Mouse (Mus musculus) A20 (cell line): ENCODE data around the gene Cd9.

ENCODE experiments used
- DNase-seq: peaks from one replicate; pipeline ENCODE4 v3.0.0-alpha.2; 2011; ENCODE audit warnings: low read depth, low spot score

Cd9 gene

GRCm38 (mm10) chr6:125494092-125494871 is at the start of gene Cd9:
Cd9 (minus strand) TSS chr6:125494791.
- DNase-seq, result no peak

GRCm38 (mm10) chr6:125541296-125541695 is 46.7 kb upstream of the Cd9 start:
- no peak for DNase-seq

GRCm38 (mm10) chr6:125540826-125541225 is 46.2 kb upstream of the Cd9 start:
- no peak for DNase-seq

- DNase-seq, result no peak
Observed at GRCm38 (mm10) chr6:125540199-125540598, 45.6 kb upstream of the Cd9 start.

- DNase-seq, result no peak
Observed at GRCm38 (mm10) chr6:125539423-125539822, 44.8 kb upstream of the Cd9 start.

GRCm38 (mm10) chr6:125538469-125538868 is 43.9 kb upstream of the Cd9 start:
- peak; percentile 8 for DNase-seq

- DNase-seq, result no peak
Observed at GRCm38 (mm10) chr6:125534990-125535389, 40.4 kb upstream of the Cd9 start.

GRCm38 (mm10) chr6:125533104-125533650 is 38.6 kb upstream of the Cd9 start:
- no peak for DNase-seq

GRCm38 (mm10) chr6:125529479-125529878 is 34.9 kb upstream of the Cd9 start:
- no peak for DNase-seq

- DNase-seq, result no peak
Observed at GRCm38 (mm10) chr6:125528614-125529200, 34.1 kb upstream of the Cd9 start.

GRCm38 (mm10) chr6:125526066-125526465 is 31.5 kb upstream of the Cd9 start:
- no peak for DNase-seq

- no peak for DNase-seq
Observed at GRCm38 (mm10) chr6:125524027-125524426, 29.4 kb upstream of the Cd9 start.

GRCm38 (mm10) chr6:125521558-125522193 is 27.1 kb upstream of the Cd9 start:
- DNase-seq, result no peak

GRCm38 (mm10) chr6:125515503-125516315 is 21.1 kb upstream of the Cd9 start:
- DNase-seq, result no peak

GRCm38 (mm10) chr6:125512950-125513596 is 18.5 kb upstream of the Cd9 start:
- no peak for DNase-seq

- no peak for DNase-seq
Observed at GRCm38 (mm10) chr6:125511196-125511595, 16.6 kb upstream of the Cd9 start.

- no peak for DNase-seq
Observed at GRCm38 (mm10) chr6:125510645-125511044, 16.1 kb upstream of the Cd9 start.

GRCm38 (mm10) chr6:125509783-125510182 is 15.2 kb upstream of the Cd9 start:
- DNase-seq, result no peak

GRCm38 (mm10) chr6:125506427-125506826 is 11.8 kb upstream of the Cd9 start:
- DNase-seq, result no peak

GRCm38 (mm10) chr6:125504622-125505355 is 10.2 kb upstream of the Cd9 start:
- DNase-seq, result no peak
